Mouse (Mus musculus): Measurements from ENCODE around the gene Esp36. TPM values are rescaled to one million over a fixed set of nuclear protein-coding genes. Genes with fewer than 3 reads are reported as not detected.
"Not testable (repeated sequence)": the region's sequence is repeated elsewhere in the genome, so short reads cannot be mapped to it uniquely, and the experiment has no call there.

Esp36 gene
- not detected in 2 replicates for polyA plus RNA-seq (2015; fragmentation: Nextera tagmentation; extraction: Ambion mirVana)

DNA sequence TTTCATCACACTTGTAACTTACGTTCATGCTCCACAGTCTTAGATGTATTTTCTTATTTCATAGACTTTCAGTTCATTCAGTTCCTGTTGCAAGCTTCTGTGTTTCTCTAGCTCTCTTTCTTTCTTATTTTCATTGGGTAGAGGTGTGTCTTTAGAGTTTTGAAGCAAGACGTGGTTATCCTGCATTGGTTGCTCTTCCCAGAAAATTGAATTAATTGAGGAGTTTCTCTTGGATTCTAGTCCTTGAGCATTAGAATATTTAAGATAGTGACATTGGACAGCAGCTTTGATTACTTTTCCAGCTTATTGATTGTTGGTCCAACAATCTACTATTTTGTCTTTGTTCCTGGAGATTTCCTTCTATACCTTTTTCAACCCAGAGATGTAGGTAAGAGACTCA is at the start of gene Esp36:
Esp36 (minus strand) TSS at position 101 of the 400 bp plus-strand sequence.
- no peak for ATAC-seq
- Histone ChIP-seq H3K9me3 (no peaks in the 10 kb centered on the region; the same call in 1 of the 2 replicates), H3K27me3 (no peaks in the 10 kb centered on the region), H3K27ac (no peak within 1 kb of the TSS), H3K36me3 (no peaks in the 10 kb centered on the region), H3K4me3 (replicated peaks) (no peak within 1 kb of the TSS), H3K9ac (replicated peaks) (no peak within 1 kb of the TSS), H3K4me1 (replicated peaks) (no peaks in the 10 kb centered on the region), H3K4me2 (replicated peaks) (no peak within 1 kb of the TSS)
- 76% methylated on average over 2 of the region's 2 CpGs for WGBS

DNA sequence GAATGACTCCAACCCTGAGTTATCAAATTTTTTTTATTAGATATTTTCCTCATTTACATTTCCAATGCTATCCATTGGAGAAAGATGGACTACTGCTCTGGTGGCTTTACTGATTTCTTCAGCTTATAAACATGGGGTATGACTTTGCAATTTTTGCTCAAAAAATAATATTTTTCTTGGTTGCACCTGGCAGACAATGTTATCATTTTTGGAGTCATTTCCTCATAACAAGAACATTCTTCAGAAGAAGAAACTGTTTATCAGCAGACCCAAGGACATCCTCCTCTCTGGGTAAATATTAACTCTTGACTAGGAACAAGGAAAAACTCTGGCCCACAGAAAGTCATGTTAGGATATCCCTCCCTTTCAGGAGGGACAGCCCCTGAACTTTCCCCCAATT is 36.2 kb upstream of the Esp36 start:
- not testable (repeated sequence) for H3K4me3 ChIP-seq (replicated peaks); H3K4me2 ChIP-seq (replicated peaks); H3K9ac ChIP-seq (replicated peaks); H3K36me3 ChIP-seq; H3K9me3 ChIP-seq; H3K27ac ChIP-seq; H3K4me1 ChIP-seq (replicated peaks); H3K27me3 ChIP-seq; ATAC-seq

DNA sequence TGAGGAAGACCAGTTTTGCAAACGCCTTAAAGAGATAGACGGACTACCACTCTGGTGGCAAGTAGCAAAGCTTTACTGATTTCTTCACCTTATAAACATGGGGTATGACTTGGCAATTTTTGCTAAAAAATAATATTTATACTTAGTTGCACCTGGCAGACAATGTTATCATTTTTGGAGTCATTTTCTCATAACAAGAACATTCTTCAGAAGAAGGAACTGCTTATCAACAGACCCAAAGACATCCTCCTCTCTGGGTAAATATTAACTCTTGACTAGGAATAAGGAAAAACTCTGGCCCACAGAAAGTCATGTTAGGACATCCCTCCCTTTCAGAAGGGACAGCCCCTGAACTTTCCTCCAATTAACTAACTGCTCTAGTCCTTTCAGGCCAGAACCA is 30.7 kb upstream of the Esp36 start:
- 81% methylated on average over 2 of the region's 2 CpGs for WGBS
- Histone ChIP-seq H3K36me3 (no peaks in the 10 kb centered on the region), H3K27me3 (no peaks in the 10 kb centered on the region), H3K4me2 (replicated peaks) (no peak overlapping the region), H3K27ac (no peak overlapping the region), H3K4me3 (replicated peaks) (no peak overlapping the region), H3K4me1 (replicated peaks) (no peaks in the 10 kb centered on the region), H3K9ac (replicated peaks) (no peak overlapping the region), H3K9me3 (peaks cover 13% of the 10 kb centered on the region)
- ATAC-seq: no peak

DNA sequence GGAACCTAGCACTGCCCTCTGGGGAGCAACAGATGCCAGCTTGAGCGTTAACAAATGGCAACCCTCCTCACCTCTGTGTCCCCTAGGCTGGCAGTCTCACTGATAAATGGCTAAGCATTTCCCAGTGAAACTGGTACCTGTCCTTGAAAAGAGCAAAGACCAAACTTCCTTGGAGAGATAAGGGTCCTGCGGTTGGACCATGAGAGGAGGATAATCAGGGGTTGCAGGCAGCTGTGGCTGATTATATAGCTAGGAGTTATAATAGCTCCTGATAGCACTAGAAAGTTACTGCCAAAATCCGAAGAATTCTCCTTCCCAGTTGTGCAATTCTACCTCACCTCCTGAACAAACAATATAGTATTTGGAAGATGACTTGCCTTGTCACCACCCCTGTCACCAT is 13.8 kb downstream of the Esp36 start:
- no peak overlapping the region for H3K27ac ChIP-seq
- H3K27me3 ChIP-seq: no peaks in the 10 kb centered on the region
- H3K4me1 ChIP-seq (replicated peaks): no peaks in the 10 kb centered on the region
- H3K4me2 ChIP-seq (replicated peaks): no peak overlapping the region
- no peaks in the 10 kb centered on the region for H3K36me3 ChIP-seq
- peaks cover 7% of the 10 kb centered on the region; the same call in 1 of the 2 replicates for H3K9me3 ChIP-seq
- no peak overlapping the region for H3K4me3 ChIP-seq (replicated peaks)
- no peak for ATAC-seq
- no peak overlapping the region for H3K9ac ChIP-seq (replicated peaks)
- 89% methylated on average over 3 of the region's 3 CpGs for WGBS

DNA sequence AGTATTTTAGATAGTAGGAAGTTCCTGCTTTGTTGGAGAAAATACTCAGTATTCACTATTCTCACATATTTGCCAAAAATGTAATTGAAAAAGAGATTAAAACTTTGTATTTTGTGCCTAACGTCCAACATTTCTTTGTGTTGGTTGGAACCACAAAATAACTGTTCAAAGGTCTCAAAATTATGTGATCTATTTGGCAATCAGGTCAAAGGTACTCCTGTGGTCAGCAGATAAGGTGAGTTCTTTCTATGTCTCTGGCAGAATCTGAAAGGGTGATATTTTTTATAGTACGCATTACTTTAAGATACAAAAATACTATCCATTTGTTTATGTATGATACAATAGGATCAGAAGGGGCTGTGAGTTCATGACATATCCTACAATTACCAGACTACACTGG is 28.2 kb downstream of the Esp36 start:
- WGBS: 76% methylated on average over 2 of the region's 2 CpGs
- peaks cover 4% of the 10 kb centered on the region; the same call in 1 of the 2 replicates for H3K9me3 ChIP-seq

More for the DNA sequence above, 28.2 kb downstream of the Esp36 start:
- no peaks in the 10 kb centered on the region for H3K36me3 ChIP-seq
- H3K27me3 ChIP-seq: no peaks in the 10 kb centered on the region
- H3K9ac ChIP-seq (replicated peaks): no peak overlapping the region
- H3K4me3 ChIP-seq (replicated peaks): no peak overlapping the region
- H3K27ac ChIP-seq: no peak overlapping the region
- H3K4me2 ChIP-seq (replicated peaks): no peak overlapping the region
- no peak for ATAC-seq
- no peaks in the 10 kb centered on the region for H3K4me1 ChIP-seq (replicated peaks)

Other genes starting within 250 kb of the Esp36 start
- not detected in 2 replicates for gene Olfr134, start 248.8 kb downstream of the Esp36 start, polyA plus RNA-seq (2015; fragmentation: Nextera tagmentation; extraction: Ambion mirVana)
- not detected in 2 replicates for gene Olfr135, start 215.8 kb downstream of the Esp36 start, polyA plus RNA-seq (2015; fragmentation: Nextera tagmentation; extraction: Ambion mirVana)
- gene Olfr138, start 159.2 kb downstream of the Esp36 start, polyA plus RNA-seq (2015; fragmentation: Nextera tagmentation; extraction: Ambion mirVana): not detected in 2 replicates
- not detected in 2 replicates for gene Olfr137, start 112.6 kb downstream of the Esp36 start, polyA plus RNA-seq (2015; fragmentation: Nextera tagmentation; extraction: Ambion mirVana)
- gene Olfr136, start 90.4 kb downstream of the Esp36 start, polyA plus RNA-seq (2015; fragmentation: Nextera tagmentation; extraction: Ambion mirVana): not detected in 2 replicates
- not detected in 2 replicates for gene Esp34, start 134.0 kb upstream of the Esp36 start, polyA plus RNA-seq (2015; fragmentation: Nextera tagmentation; extraction: Ambion mirVana)
- gene Esp31, start 219.3 kb upstream of the Esp36 start, polyA plus RNA-seq (2015; fragmentation: Nextera tagmentation; extraction: Ambion mirVana): not detected in 2 replicates